Mouse (Mus musculus) ES-E14 (cell line): ENCODE data around the gene Med23. TPM values are rescaled to one million over a fixed set of nuclear protein-coding genes. Genes with fewer than 3 reads are reported as not detected.

Experiments used
- DNase-seq: peaks from one replicate; pipeline ENCODE4 v3.0.0-alpha.2; 2013; ENCODE audit warnings: low read depth, low spot score
- H3K27ac ChIP-seq: 2 replicates; pipeline ENCODE4 v1.5.1; 2012; ENCODE audit warnings: low read depth, mild to moderate bottlenecking, low read length, moderate library complexity, mixed read lengths; ENCODE audit not compliant: poor library complexity, insufficient read depth, severe bottlenecking
- H3K36me3 ChIP-seq: 2 replicates; pipeline ENCODE4 v1.6.1; 2012; ENCODE audit warnings: mild to moderate bottlenecking, low read length, moderate library complexity, mixed read lengths; ENCODE audit not compliant: control insufficient read depth, poor library complexity, insufficient read depth, severe bottlenecking
- H3K4me1 ChIP-seq, 2 experiments: fragments of 150-350 bp in 1 of 2; sonication (generic) in 1 of 2; 2 replicates each; pipeline ENCODE4 v1.6.1; 2012; ENCODE audit warnings: low read length in 2 of 2, mild to moderate bottlenecking in 1 of 2, mixed read lengths in 1 of 2; ENCODE audit not compliant: control insufficient read depth in 2 of 2, insufficient read depth in 2 of 2, poor library complexity in 1 of 2
- H3K4me3 ChIP-seq, 2 experiments: fragments of 150-350 bp in 1 of 2; sonication (generic) in 1 of 2; 2 replicates each; pipeline ENCODE4 v1.5.1; 2012; ENCODE audit warnings: low read length in 2 of 2, low read depth in 1 of 2, mild to moderate bottlenecking in 1 of 2, mixed read lengths in 1 of 2; ENCODE audit not compliant: insufficient read depth in 1 of 2, poor library complexity in 1 of 2, severe bottlenecking in 1 of 2
- H3K9ac ChIP-seq: 2 replicates; pipeline ENCODE4 v1.6.1; 2012; ENCODE audit warnings: low read depth, mild to moderate bottlenecking, low read length, mixed read lengths; ENCODE audit not compliant: poor library complexity, insufficient read depth, severe bottlenecking
- H3K9me3 ChIP-seq: fragments of 150-350 bp; sonication (generic); 2 replicates; pipeline ENCODE4 v1.6.1; 2012; ENCODE audit warnings: low read depth, mild to moderate bottlenecking, low read length; ENCODE audit not compliant: control insufficient read depth, insufficient read depth
- CHD2 ChIP-seq: IDR thresholded peaks from 2 replicates; pipeline ENCODE4 v1.6.1; 2014; ENCODE audit warnings: mild to moderate bottlenecking, low read depth, low read length, inconsistent platforms
- HCFC1 ChIP-seq: IDR thresholded peaks from 2 replicates; pipeline ENCODE4 v1.6.1; 2012; ENCODE audit warnings: low read length, inconsistent platforms, borderline replicate concordance; ENCODE audit not compliant: insufficient read depth
- MAFK ChIP-seq: IDR thresholded peaks from 2 replicates; pipeline ENCODE4 v1.6.1; 2014; ENCODE audit warnings: mild to moderate bottlenecking, low read depth, low read length, inconsistent platforms; ENCODE audit not compliant: insufficient read depth
- ZC3H11A ChIP-seq: IDR thresholded peaks from 2 replicates; pipeline ENCODE4 v1.6.1; 2012; ENCODE audit warnings: low read depth, mild to moderate bottlenecking, inconsistent platforms, low read length, borderline replicate concordance
- ZNF384 ChIP-seq: IDR thresholded peaks from 2 replicates; pipeline ENCODE4 v1.6.1; 2012; ENCODE audit warnings: low read depth, low read length, inconsistent platforms
- in situ Hi-C, 2 experiments: fragments of 600-800 bp; cut with MboI; formaldehyde crosslinking; loops; one replicate each; pipeline ENCODE4 v1.15.1; 2025; ENCODE audit warnings: low sequenced_read_pairs in 2 of 2, inconsistent platforms in 1 of 2; ENCODE audit not compliant: unreplicated experiment in 2 of 2
- total RNA-seq: library from RNA; depleted of rRNA; stranded (reverse); fragments of 300-350 nt; gene quantifications from 2 replicates; pipeline ENCODE4 v1.2.3, GENCODE M21; 2012

The Med23 gene
- total RNA-seq, 1 experiment: 41.9 TPM

GRCm38 (mm10) chr10:24886008-24886407 is 16.2 kb downstream of the Med23 start:
- peak; percentile 38 for DNase-seq
- TF ChIP-seq CHD2: no peak
- TF ChIP-seq ZC3H11A: no peak
- no peak for TF ChIP-seq MAFK
- TF ChIP-seq ZNF384: no peak

DNA sequence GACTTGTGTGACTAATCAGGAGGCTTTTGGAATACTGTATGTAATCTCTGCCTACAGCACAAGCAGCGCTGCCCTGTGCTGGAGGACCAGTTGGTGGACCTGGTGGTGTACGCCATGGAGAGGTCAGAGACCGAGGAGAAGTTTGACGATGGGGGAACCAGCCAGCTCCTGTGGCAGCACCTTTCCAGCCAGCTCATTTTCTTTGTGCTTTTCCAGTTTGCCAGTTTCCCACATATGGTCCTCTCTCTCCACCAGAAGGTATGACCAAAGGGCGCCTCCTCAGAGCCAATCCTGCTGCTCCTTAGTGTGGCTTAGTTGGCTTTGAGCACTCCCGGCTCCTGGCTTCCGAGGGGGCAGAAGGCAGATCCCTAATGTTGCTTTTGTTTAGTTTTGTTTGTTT is 18.6 kb downstream of the Med23 start:
- Histone ChIP-seq H3K9ac (no peak overlapping the region), H3K4me3 (no peak overlapping the region), H3K27ac (no peak overlapping the region), H3K4me1 (no peaks in the 10 kb centered on the region), H3K36me3 (peaks cover 26% of the 10 kb centered on the region), H3K9me3 (no peaks in the 10 kb centered on the region)
- DNase-seq: no peak
- in situ Hi-C loops: no loop called here
- no peak for TF ChIP-seq HCFC1

More at GRCm38 (mm10) chr10:24886008-24886407, 16.2 kb downstream of the Med23 start:
- in situ Hi-C loops: no loop called here
- no peak overlapping the region for H3K4me3 ChIP-seq
- no peaks in the 10 kb centered on the region for H3K4me1 ChIP-seq
- no peaks in the 10 kb centered on the region for H3K9me3 ChIP-seq
- no peak overlapping the region for H3K27ac ChIP-seq
- H3K36me3 ChIP-seq: peaks cover 27% of the 10 kb centered on the region
- H3K9ac ChIP-seq: no peak overlapping the region

GRCm38 (mm10) chr10:24895927-24896326 is 26.1 kb downstream of the Med23 start:
- Histone ChIP-seq H3K4me1 (no peaks in the 10 kb centered on the region), H3K36me3 (peaks cover 27% of the 10 kb centered on the region), H3K9me3 (no peaks in the 10 kb centered on the region), H3K27ac (no peak overlapping the region), H3K4me3 (no peak overlapping the region), H3K9ac (no peak overlapping the region)
- DNase-seq: no peak
- in situ Hi-C loops: loop anchor here in 1 of 2 experiments (10.0 kb wide), 1 partner anchor 111 kb away; no protein-coding TSS in a partner anchor
- TF ChIP-seq HCFC1: no peak
- no peak for TF ChIP-seq ZC3H11A
- TF ChIP-seq CHD2: no peak
- no peak for TF ChIP-seq ZNF384

DNA sequence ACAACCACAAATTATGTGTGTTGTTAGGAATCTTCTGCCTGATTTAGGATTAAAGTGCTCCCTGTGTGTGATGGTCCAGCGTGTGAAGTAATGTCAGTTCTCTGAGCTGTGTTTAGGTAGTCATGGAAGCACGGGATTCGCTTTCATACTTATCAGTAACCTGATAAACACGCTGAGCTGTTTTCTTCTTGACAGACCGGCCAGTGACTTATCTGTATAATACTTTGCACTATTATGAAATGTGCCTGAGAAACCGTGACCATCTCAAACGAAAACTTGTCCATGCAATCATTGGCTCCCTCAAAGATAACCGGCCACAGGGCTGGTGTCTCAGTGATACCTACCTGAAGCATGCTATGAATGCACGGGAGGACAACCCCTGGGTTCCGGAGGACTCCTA is 35.8 kb downstream of the Med23 start:
- Histone ChIP-seq H3K27ac (no peak overlapping the region), H3K9me3 (no peaks in the 10 kb centered on the region), H3K4me1 (no peaks in the 10 kb centered on the region), H3K36me3 (peaks cover 57% of the 10 kb centered on the region), H3K4me3 (no peak overlapping the region), H3K9ac (no peak overlapping the region)
- in situ Hi-C loops: no loop called here
- DNase-seq: no peak
- no peak for TF ChIP-seq ZC3H11A
- no peak for TF ChIP-seq MAFK
- TF ChIP-seq CHD2: no peak
- TF ChIP-seq ZNF384: no peak
- no peak for TF ChIP-seq HCFC1

- Histone ChIP-seq H3K4me1 (no peaks in the 10 kb centered on the region), H3K9me3 (no peaks in the 10 kb centered on the region), H3K36me3 (peaks cover 41% of the 10 kb centered on the region), H3K27ac (no peak overlapping the region), H3K9ac (no peak overlapping the region), H3K4me3 (no peak overlapping the region)
- in situ Hi-C loops: no loop called here
- TF ChIP-seq CHD2 (no peak), ZNF384 (no peak), ZC3H11A (no peak), MAFK (no peak), HCFC1 (no peak)
- DNase-seq: no peak
Observed at GRCm38 (mm10) chr10:24911199-24911598, 41.4 kb downstream of the Med23 start.
